Mouse (Mus musculus) activated CD4-positive, CD25-positive, alpha-beta regulatory T cell, adult 4 months (primary cell): ENCODE measurements around the gene Sos1. TPM values are rescaled to one million over a fixed set of nuclear protein-coding genes. Genes with fewer than 3 reads are reported as not detected.
"Not testable (repeated sequence)": the region's sequence is repeated elsewhere in the genome, so short reads cannot be mapped to it uniquely, and the experiment has no call there.

Experiments used
- ATAC-seq: one replicate; pipeline ENCODE4 v1.8.0; 2017
- polyA plus RNA-seq, 2 experiments: library from polyadenylated mRNA; unstranded; fragments of 100-300 nt; shearing (Covaris generic); gene quantifications; one replicate each; pipeline ENCODE4 v1.2.1; 2017

The Sos1 gene
- polyA plus RNA-seq, 2 experiments from 2014 or later = 4.7 to 5.4 TPM

GRCm38 (mm10) chr17:80418572-80419210 lies 61.6 kb downstream of the Sos1 start:
- peak; percentile 61 for ATAC-seq

- no peak for ATAC-seq
Observed at GRCm38 (mm10) chr17:80411182-80411581, 69.1 kb downstream of the Sos1 start.

- no peak for ATAC-seq
Observed at GRCm38 (mm10) chr17:80398243-80398642, 82.0 kb downstream of the Sos1 start.

- ATAC-seq = peak; percentile 100
Observed at GRCm38 (mm10) chr17:80391423-80392403, 88.5 kb downstream of the Sos1 start.

- no peak for ATAC-seq
Observed at GRCm38 (mm10) chr17:80390024-80390423, 90.2 kb downstream of the Sos1 start.

GRCm38 (mm10) chr17:80385671-80386070 lies 94.6 kb downstream of the Sos1 start:
- ATAC-seq = no peak

- not testable (repeated sequence) for ATAC-seq
Observed at GRCm38 (mm10) chr17:80378386-80378785, 101.9 kb downstream of the Sos1 start.

- ATAC-seq = peak; percentile 48
Observed at GRCm38 (mm10) chr17:80373726-80374096, 106.5 kb downstream of the Sos1 start.

- peak; percentile 97 for ATAC-seq
Observed at GRCm38 (mm10) chr17:80372989-80373725, 107.1 kb downstream of the Sos1 start, which contains the start of gene Gm10190. Gene Gm10190, minus strand, starts transcription at chr17:80373541.

- ATAC-seq = no peak
Observed at GRCm38 (mm10) chr17:80368606-80369005, 111.6 kb downstream of the Sos1 start.

- ATAC-seq = no peak
Observed at GRCm38 (mm10) chr17:80367276-80367675, 113.0 kb downstream of the Sos1 start.

GRCm38 (mm10) chr17:80360245-80360644 lies 120.0 kb downstream of the Sos1 start:
- ATAC-seq = no peak

GRCm38 (mm10) chr17:80347234-80347633 lies 133.0 kb downstream of the Sos1 start:
- no peak for ATAC-seq

GRCm38 (mm10) chr17:80346591-80347125 lies 133.6 kb downstream of the Sos1 start:
- ATAC-seq = no peak

GRCm38 (mm10) chr17:80345277-80345676 lies 135.0 kb downstream of the Sos1 start:
- ATAC-seq = no peak

Other genes starting within 250 kb of the Sos1 start
- gene Morn2, start 190.2 kb downstream of the Sos1 start, polyA plus RNA-seq = 1 to 10 TPM; 2.4 to 2.6 TPM
- gene Dhx57, start 190.0 kb downstream of the Sos1 start, polyA plus RNA-seq = 1 to 10 TPM; 7.0 to 8.6 TPM
- under 1 TPM in 1 of 2 experiments, not detected in 1; 0.37 TPM for gene Arhgef33, start 173.0 kb downstream of the Sos1 start, polyA plus RNA-seq
- not detected for gene Gm10190, start 106.9 kb downstream of the Sos1 start, polyA plus RNA-seq
- gene Cdkl4, start 97.4 kb upstream of the Sos1 start, polyA plus RNA-seq = 1 to 10 TPM in 1 of 2 experiments, under 1 TPM in 1; 0.57 to 1.1 TPM
- gene Map4k3, start 248.0 kb upstream of the Sos1 start, polyA plus RNA-seq = 1 to 10 TPM; 2.3 to 4.2 TPM